36 mouse cellular contexts compared by ENCODE assay signal in the genomic region with DNA sequence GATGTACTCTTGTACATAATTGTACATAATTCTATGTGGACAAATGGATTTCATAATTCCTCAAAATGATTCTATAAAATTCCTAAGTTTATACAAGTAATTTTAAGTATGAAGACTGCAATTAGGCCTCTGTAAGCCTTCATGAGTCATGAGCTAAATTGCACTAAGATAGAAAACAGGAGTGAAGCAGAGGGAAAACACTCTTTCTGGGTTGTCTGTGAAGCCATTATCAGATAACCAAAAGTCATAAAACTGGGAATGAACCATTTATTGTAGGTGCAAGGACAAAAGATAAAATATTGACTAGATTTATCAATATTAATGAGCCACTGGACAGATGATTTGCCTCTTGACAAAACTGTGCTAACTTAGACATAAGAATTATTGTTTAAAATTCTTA. TPM values are rescaled to one million over a fixed set of nuclear protein-coding genes. Genes with fewer than 3 reads are reported as not detected.
"Had no signal": no experiment of that assay in that cellular context is flagged by ENCODE, and none has a peak within 500 bp of the region (broad histone marks: within the 10 kb centered on the region; RNA-seq: fewer than 3 reads in every experiment).

No protein-coding gene starts in this region.

- H3K36me3 ChIP-seq: limb, embryonic 10.5 days; limb, embryonic 12.5 days; limb, embryonic 13.5 days; limb, embryonic 15.5 days; liver, embryonic 12.5 days; liver, embryonic 13.5 days; liver, embryonic 15.5 days; lung, embryonic 15.5 days; midbrain, embryonic 10.5 days; midbrain, embryonic 12.5 days; midbrain, embryonic 13.5 days; midbrain, embryonic 15.5 days; neural tube, embryonic 12.5 days had no signal

- ATAC-seq: liver, embryonic 12.5 days; liver, postnatal 0 days; lung, postnatal 0 days; midbrain, embryonic 13.5 days; midbrain, embryonic 15.5 days; midbrain, embryonic 16.5 days had no signal

- H3K9ac ChIP-seq: limb, embryonic 12.5 days; limb, embryonic 13.5 days; limb, embryonic 15.5 days; liver, embryonic 12.5 days; liver, embryonic 13.5 days; liver, embryonic 14.5 days; liver, embryonic 15.5 days; liver, postnatal 0 days; lung, embryonic 14.5 days; lung, embryonic 15.5 days; midbrain, embryonic 12.5 days; midbrain, embryonic 13.5 days; midbrain, embryonic 15.5 days; neural tube, embryonic 12.5 days had no signal

- H3K9me3 ChIP-seq: limb, embryonic 10.5 days; limb, embryonic 13.5 days; limb, embryonic 15.5 days; liver, embryonic 12.5 days; liver, embryonic 13.5 days; liver, embryonic 15.5 days; lung, embryonic 15.5 days; megakaryocyte, embryonic 14.5 days; midbrain, embryonic 10.5 days; midbrain, embryonic 13.5 days had no signal

- DNase-seq: left cerebral cortex, postnatal 4 days; liver; liver, embryonic 13.5 days; liver, postnatal 0 days; lung, adult 18-20 months; lung, adult 2 months; lung, embryonic 14.5 days; lung, postnatal 10 days; lung, postnatal 14 days; lung, postnatal 36 days; lung, postnatal 4 days; midbrain, embryonic 14.5 days had no signal

- H3K4me3 ChIP-seq: limb, embryonic 10.5 days; limb, embryonic 12.5 days; limb, embryonic 13.5 days; limb, embryonic 15.5 days; liver, embryonic 12.5 days; liver, embryonic 13.5 days; liver, embryonic 15.5 days; lung, embryonic 15.5 days; megakaryocyte, embryonic 14.5 days; midbrain, embryonic 10.5 days; midbrain, embryonic 12.5 days; midbrain, embryonic 13.5 days; midbrain, embryonic 15.5 days; myocyte; neural tube, embryonic 12.5 days had no signal

- H3K27ac ChIP-seq: limb, embryonic 10.5 days; limb, embryonic 12.5 days; limb, embryonic 13.5 days; limb, embryonic 15.5 days; liver, embryonic 12.5 days; liver, embryonic 13.5 days; liver, embryonic 14.5 days; liver, embryonic 15.5 days; lung, embryonic 15.5 days; macrophage; midbrain, embryonic 10.5 days; midbrain, embryonic 12.5 days; midbrain, embryonic 13.5 days; midbrain, embryonic 15.5 days; neural tube, embryonic 12.5 days had no signal

- H3K4me1 ChIP-seq: limb, embryonic 10.5 days; limb, embryonic 12.5 days; limb, embryonic 13.5 days; limb, embryonic 15.5 days; liver, embryonic 12.5 days; liver, embryonic 13.5 days; liver, embryonic 15.5 days; lung, embryonic 15.5 days; megakaryocyte, embryonic 14.5 days; midbrain, embryonic 10.5 days; midbrain, embryonic 12.5 days; midbrain, embryonic 13.5 days; midbrain, embryonic 15.5 days; neural tube, embryonic 12.5 days had no signal

- H3K27me3 ChIP-seq: limb, embryonic 12.5 days; limb, embryonic 13.5 days; limb, embryonic 15.5 days; liver, embryonic 12.5 days; liver, embryonic 13.5 days; liver, embryonic 15.5 days; lung, embryonic 15.5 days; megakaryocyte, embryonic 14.5 days; midbrain, embryonic 12.5 days; midbrain, embryonic 13.5 days; midbrain, embryonic 15.5 days; neural tube, embryonic 12.5 days had no signal

- H3K4me2 ChIP-seq: limb, embryonic 12.5 days; limb, embryonic 13.5 days; limb, embryonic 15.5 days; liver, embryonic 11.5 days; liver, embryonic 12.5 days; liver, embryonic 13.5 days; liver, embryonic 15.5 days; lung, embryonic 14.5 days; lung, embryonic 15.5 days; midbrain, embryonic 11.5 days; midbrain, embryonic 12.5 days; midbrain, embryonic 13.5 days; midbrain, embryonic 15.5 days; neural tube, embryonic 12.5 days had no signal

RNA-seq across cellular contexts. Expression of a gene that starts 8.2 kb away (rescaled TPM):
- polyA plus RNA-seq: limb, embryonic 11.5 days; limb, embryonic 12.5 days; macrophage; midbrain, embryonic 11.5 days; midbrain, embryonic 14.5 days; myocyte; neural tube, embryonic 11.5 days; neural tube, embryonic 12.5 days had no signal

RNA-seq across cellular contexts. Expression of a gene that starts 39.1 kb away (rescaled TPM):
- polyA plus RNA-seq: limb, embryonic 13.5 days; liver, adult 2 months; liver, postnatal 0 days; lung, adult 2 months; macrophage; midbrain, embryonic 10.5 days; midbrain, embryonic 11.5 days; midbrain, embryonic 12.5 days; midbrain, embryonic 14.5 days; midbrain, embryonic 15.5 days; midbrain, embryonic 16.5 days; midbrain, postnatal 0 days; myocyte; neural tube, embryonic 11.5 days; neural tube, embryonic 12.5 days had no signal
